Mouse (Mus musculus): ENCODE results near the gene Maml1. TPM values are rescaled to one million over a fixed set of nuclear protein-coding genes. Genes with fewer than 3 reads are reported as not detected.

The Maml1 gene
- polyA plus RNA-seq, 1 experiment: 7.4 TPM

Other genes starting within 250 kb of the Maml1 start
- 128 and 134 TPM in 2 replicates for gene Tbc1d9b, start 160.9 kb downstream of the Maml1 start, polyA plus RNA-seq (2012; rRNA removed)
- 23.7 and 25.1 TPM in 2 replicates for gene Mrnip, start 117.9 kb downstream of the Maml1 start, polyA plus RNA-seq (2012; rRNA removed)
- 334 and 368 TPM in 2 replicates for gene Sqstm1, start 81.5 kb downstream of the Maml1 start, polyA plus RNA-seq (2012; rRNA removed)
- gene Mgat4b, start 81.4 kb downstream of the Maml1 start, polyA plus RNA-seq (2012; rRNA removed): 57.7 and 59.8 TPM in 2 replicates
- 25.2 and 27.1 TPM in 2 replicates for gene Ltc4s, start 53.7 kb downstream of the Maml1 start, polyA plus RNA-seq (2012; rRNA removed)
- gene Canx, start 33.4 kb upstream of the Maml1 start, polyA plus RNA-seq (2012; rRNA removed): 287 and 369 TPM in 2 replicates
- 0.40 and 0.66 TPM in 2 replicates for gene Cby3, start 62.2 kb upstream of the Maml1 start, polyA plus RNA-seq (2012; rRNA removed)
- gene Hnrnph1, start 84.7 kb upstream of the Maml1 start, polyA plus RNA-seq (2012; rRNA removed): 327 and 365 TPM in 2 replicates
- 41.5 and 43.6 TPM in 2 replicates for gene Rufy1, start 138.8 kb upstream of the Maml1 start, polyA plus RNA-seq (2012; rRNA removed)

Data from frontal cortex, adult 2 months (tissue).